In the genomic region with DNA sequence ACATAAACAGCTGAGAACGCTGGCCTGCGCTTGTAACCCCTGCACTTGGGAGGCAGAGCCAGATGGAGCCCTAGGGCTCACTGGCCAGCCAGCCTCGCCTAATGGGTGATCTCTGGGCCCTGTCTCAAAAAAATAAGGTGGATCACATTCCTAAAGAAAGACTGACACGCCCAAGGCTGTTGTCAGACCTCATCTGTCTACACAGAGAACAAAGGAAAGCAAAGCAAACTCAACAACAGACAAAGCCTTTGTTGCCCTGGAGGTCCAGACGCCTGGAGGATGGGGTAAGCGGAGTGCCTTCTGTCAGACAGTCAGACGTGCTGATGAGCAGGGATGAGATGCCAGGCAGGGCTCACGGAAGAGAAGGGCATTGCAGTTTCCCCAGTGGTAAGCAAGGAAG, we compare ENCODE assay signal across 12 mouse cellular contexts. TPM values are rescaled to one million over a fixed set of nuclear protein-coding genes. Genes with fewer than 3 reads are reported as not detected.
DNase-seq lines count a peak whose midpoint lies in the region; ATAC-seq and TF ChIP-seq lines count a peak whose summit lies in the region.
"Had no signal": no experiment of that assay in that cellular context is flagged by ENCODE, and none has a peak within 500 bp of the region (broad histone marks: within the 10 kb centered on the region; RNA-seq: fewer than 3 reads in every experiment).

No protein-coding gene starts in this region.

- no peak for TF ChIP-seq RAD21 in MEL (IDR thresholded peaks at IDR 0.05; ENCODE audit: low read depth, low read length)

- no peak overlapping the region for H3K4me3 ChIP-seq in forebrain, embryonic 10.5 days
- no peak overlapping the region for H3K4me3 ChIP-seq in forebrain, embryonic 13.5 days
- H3K4me3 ChIP-seq in liver, embryonic 12.5 days = no peak overlapping the region
- no peak overlapping the region for H3K4me3 ChIP-seq in liver, embryonic 11.5 days (ENCODE audit: low read depth, low read length)
- no peak overlapping the region for H3K4me3 ChIP-seq in MEL (ENCODE audit: control insufficient read depth in 1 of 2, insufficient read depth in 1 of 2, low read depth in 2 of 2, low read length in 2 of 2)
- no peak overlapping the region for H3K4me3 ChIP-seq in limb, embryonic 15.5 days
- no peak overlapping the region for H3K4me3 ChIP-seq in forebrain, embryonic 11.5 days (ENCODE audit: low read depth, low read length)
- H3K4me3 ChIP-seq: heart, embryonic 15.5 days had no signal

- no peak overlapping the region for H3K4me2 ChIP-seq in forebrain, embryonic 13.5 days
- no peak overlapping the region for H3K4me2 ChIP-seq in liver, embryonic 12.5 days
- H3K4me2 ChIP-seq in liver, embryonic 11.5 days = no peak overlapping the region
- H3K4me2 ChIP-seq in limb, embryonic 15.5 days = no peak overlapping the region
- no peak overlapping the region for H3K4me2 ChIP-seq in forebrain, embryonic 11.5 days (ENCODE audit: low read depth, low read length, severe bottlenecking)
- H3K4me2 ChIP-seq: heart, embryonic 15.5 days had no signal

- no peak for TF ChIP-seq CTCF in MEL (IDR thresholded peaks at IDR 0.05 in 2 of 3, conservative IDR thresholded peaks at IDR 0.05 in 1 of 3; ENCODE audit: control insufficient read depth in 1 of 3, insufficient read depth in 1 of 3, low read depth in 2 of 3, low read length in 3 of 3, poor library complexity in 1 of 3, severe bottlenecking in 1 of 3)

- 55% methylated on average over 8 of the region's 8 CpGs for WGBS in forebrain, embryonic 10.5 days
- WGBS in forebrain, embryonic 13.5 days = 48% methylated on average over 8 of the region's 8 CpGs
- 74% methylated on average over 8 of the region's 8 CpGs for WGBS in liver, embryonic 12.5 days (ENCODE audit: insufficient replicate concordance)
- WGBS in liver, embryonic 11.5 days = 69% methylated on average over 8 of the region's 8 CpGs
- 68% methylated on average over 8 of the region's 8 CpGs for WGBS in limb, embryonic 15.5 days
- WGBS in forebrain, embryonic 11.5 days = 54% methylated on average over 8 of the region's 8 CpGs

- TF ChIP-seq EP300 in MEL (IDR thresholded peaks at IDR 0.05; ENCODE audit: low read depth in 1 of 2, low read length in 2 of 2) = no peak

- H3K9ac ChIP-seq in forebrain, embryonic 13.5 days = no peak overlapping the region
- no peak overlapping the region for H3K9ac ChIP-seq in liver, embryonic 12.5 days
- H3K9ac ChIP-seq in liver, embryonic 11.5 days (ENCODE audit: low read depth, low read length) = no peak overlapping the region
- H3K9ac ChIP-seq in MEL (ENCODE audit: control insufficient read depth, low read depth, low read length, poor library complexity, severe bottlenecking) = peak overlapping the region; percentile 18; the same call in 1 of the 2 replicates
- H3K9ac ChIP-seq in limb, embryonic 15.5 days = no peak overlapping the region
- no peak overlapping the region for H3K9ac ChIP-seq in forebrain, embryonic 11.5 days (ENCODE audit: low read length)
- H3K9ac ChIP-seq: heart, embryonic 15.5 days; liver, embryonic 14.5 days had no signal

- H3K9me3 ChIP-seq in forebrain, embryonic 10.5 days = no peaks in the 10 kb centered on the region
- no peaks in the 10 kb centered on the region for H3K9me3 ChIP-seq in forebrain, embryonic 13.5 days (replicated peaks)
- no peaks in the 10 kb centered on the region for H3K9me3 ChIP-seq in liver, embryonic 12.5 days (replicated peaks)
- no peaks in the 10 kb centered on the region for H3K9me3 ChIP-seq in liver, embryonic 11.5 days (ENCODE audit: control insufficient read depth, low read length)
- H3K9me3 ChIP-seq in MEL (replicated peaks; ENCODE audit: insufficient read depth, low read length) = no peaks in the 10 kb centered on the region
- no peaks in the 10 kb centered on the region for H3K9me3 ChIP-seq in limb, embryonic 15.5 days
- H3K9me3 ChIP-seq in forebrain, embryonic 11.5 days (ENCODE audit: control insufficient read depth, low read length) = no peaks in the 10 kb centered on the region
- H3K9me3 ChIP-seq: heart, embryonic 15.5 days had no signal

- DNase-seq in forebrain, embryonic 10.5 days (ENCODE audit: extremely low spot score, low spot score) = no peak
- DNase-seq in liver, embryonic 11.5 days (ENCODE audit: low spot score) = no peak
- DNase-seq in MEL (ENCODE audit: low read depth, low spot score) = no peak
- DNase-seq in forebrain, embryonic 11.5 days (ENCODE audit: low spot score) = no peak
- no peak for DNase-seq in left cerebral cortex, adult 8-10 months (ENCODE audit: low spot score in 2 of 2)
- DNase-seq: cerebellum, adult 11 months had no signal

- H3K36me3 ChIP-seq in forebrain, embryonic 10.5 days (replicated peaks) = no peaks in the 10 kb centered on the region
- H3K36me3 ChIP-seq in forebrain, embryonic 13.5 days (ENCODE audit: poor library complexity, severe bottlenecking) = no peaks in the 10 kb centered on the region
- H3K36me3 ChIP-seq in liver, embryonic 12.5 days = no peaks in the 10 kb centered on the region
- H3K36me3 ChIP-seq in liver, embryonic 11.5 days (ENCODE audit: control insufficient read depth, insufficient read depth, low read length) = no peaks in the 10 kb centered on the region
- peaks cover 0 to 52% of the 10 kb centered on the region in 2 experiments; a peak in 2 of 4 replicates for H3K36me3 ChIP-seq in MEL (ENCODE audit: control insufficient read depth in 1 of 2, insufficient read depth in 2 of 2, low read length in 2 of 2)
- H3K36me3 ChIP-seq in limb, embryonic 15.5 days = no peaks in the 10 kb centered on the region
- H3K36me3 ChIP-seq in forebrain, embryonic 11.5 days (ENCODE audit: control insufficient read depth, insufficient read depth, low read length) = no peaks in the 10 kb centered on the region
- H3K36me3 ChIP-seq: heart, embryonic 15.5 days had no signal

- H3K4me1 ChIP-seq in forebrain, embryonic 10.5 days = peaks cover 20% of the 10 kb centered on the region
- no peaks in the 10 kb centered on the region for H3K4me1 ChIP-seq in forebrain, embryonic 13.5 days
- H3K4me1 ChIP-seq in liver, embryonic 12.5 days = peaks cover 87% of the 10 kb centered on the region
- H3K4me1 ChIP-seq in liver, embryonic 11.5 days (replicated peaks; ENCODE audit: control insufficient read depth, insufficient read depth, low read length) = peaks cover 62% of the 10 kb centered on the region
- peaks cover 18 to 57% of the 10 kb centered on the region in 2 experiments for H3K4me1 ChIP-seq in MEL (ENCODE audit: control insufficient read depth in 1 of 2, insufficient read depth in 2 of 2, low read length in 2 of 2)
- H3K4me1 ChIP-seq in limb, embryonic 15.5 days = peaks cover 41% of the 10 kb centered on the region
- H3K4me1 ChIP-seq in forebrain, embryonic 11.5 days (replicated peaks; ENCODE audit: control insufficient read depth, insufficient read depth, low read length) = no peaks in the 10 kb centered on the region

- H3K79me2 ChIP-seq in MEL (ENCODE audit: control insufficient read depth, insufficient read depth, low read length, poor library complexity) = peaks cover 3% of the 10 kb centered on the region; the same call in 1 of the 2 replicates

- no peak for TF ChIP-seq POLR2A in MEL (IDR thresholded peaks at IDR 0.05; ENCODE audit: control insufficient read depth in 1 of 2, insufficient read depth in 1 of 2, low read depth in 1 of 2, low read length in 2 of 2, poor library complexity in 1 of 2)

- H3K27ac ChIP-seq in forebrain, embryonic 10.5 days = peak overlapping the region; percentile 54; the same call in 1 of the 2 replicates
- no peak overlapping the region for H3K27ac ChIP-seq in forebrain, embryonic 13.5 days
- peak overlapping the region; percentile 38; the same call in 1 of the 2 replicates for H3K27ac ChIP-seq in liver, embryonic 12.5 days
- H3K27ac ChIP-seq in liver, embryonic 11.5 days (ENCODE audit: low read depth, low read length) = no peak overlapping the region
- peak overlapping the region; percentile 95 for H3K27ac ChIP-seq in MEL (ENCODE audit: control insufficient read depth, low read depth, low read length)
- 0 out of 2 replicates have a peak overlapping the region, but pooled peaks have one; percentile 17 for H3K27ac ChIP-seq in limb, embryonic 15.5 days
- H3K27ac ChIP-seq in forebrain, embryonic 11.5 days (ENCODE audit: low read depth, low read length) = no peak overlapping the region
- H3K27ac ChIP-seq: liver, embryonic 14.5 days had no signal

- no peaks in the 10 kb centered on the region for H3K27me3 ChIP-seq in forebrain, embryonic 10.5 days (ENCODE audit: poor library complexity, severe bottlenecking)
- H3K27me3 ChIP-seq in forebrain, embryonic 13.5 days = no peaks in the 10 kb centered on the region
- H3K27me3 ChIP-seq in liver, embryonic 12.5 days (replicated peaks) = no peaks in the 10 kb centered on the region
- no peaks in the 10 kb centered on the region for H3K27me3 ChIP-seq in liver, embryonic 11.5 days (replicated peaks; ENCODE audit: control insufficient read depth, insufficient read depth, low read length)
- H3K27me3 ChIP-seq in MEL (ENCODE audit: control insufficient read depth in 1 of 2, insufficient read depth in 2 of 2, low read length in 2 of 2) = no peaks in the 10 kb centered on the region
- no peaks in the 10 kb centered on the region for H3K27me3 ChIP-seq in limb, embryonic 15.5 days
- no peaks in the 10 kb centered on the region for H3K27me3 ChIP-seq in forebrain, embryonic 11.5 days (ENCODE audit: control insufficient read depth, insufficient read depth, low read length)
- H3K27me3 ChIP-seq: heart, embryonic 15.5 days had no signal

- ATAC-seq in forebrain, embryonic 13.5 days = no peak
- no peak for ATAC-seq in liver, embryonic 12.5 days
- ATAC-seq in liver, embryonic 11.5 days (replicated peaks; ENCODE audit: low FRiP score) = no peak
- no peak for ATAC-seq in limb, embryonic 15.5 days (ENCODE audit: insufficient number of reproducible peaks, low FRiP score, low TSS enrichment, low read depth)
- no peak for ATAC-seq in forebrain, embryonic 11.5 days (replicated peaks; ENCODE audit: low FRiP score)
- ATAC-seq: activated CD4-positive, CD25-positive, alpha-beta regulatory T cell, adult 4 months had no signal

RNA-seq across cellular contexts. Expression of a gene that starts 3.8 kb away (rescaled TPM):
- 1.7 and 2.2 TPM in 2 replicates for polyA plus RNA-seq in forebrain, embryonic 10.5 days (2016; fragmentation: Nextera tagmentation; extraction: Ambion mirVana)
- 1.4 and 1.7 TPM in 2 replicates for polyA plus RNA-seq in forebrain, embryonic 13.5 days (2015; fragmentation: Nextera tagmentation; extraction: Ambion mirVana)
- 2.6 and 3.7 TPM in 2 replicates for polyA plus RNA-seq in liver, embryonic 12.5 days (2016; fragmentation: Nextera tagmentation; extraction: Ambion mirVana)
- polyA plus RNA-seq in liver, embryonic 11.5 days (2014; fragmentation: Nextera tagmentation; extraction: Ambion mirVana) = 2.7 and 3.2 TPM in 2 replicates
- total RNA-seq in MEL (2012; rRNA removed) = 2.5 TPM in 2 replicates
- polyA plus RNA-seq in MEL (2012; ENCODE audit: insufficient read depth in 1 of 2, insufficient read length in 2 of 2, low read depth in 1 of 2, low replicate concordance in 2 of 2, missing spikeins in 1 of 2) = 1 to 10 TPM in 1 of 2 experiments, not detected in 1; 4.0 TPM
- 2.4 TPM in 2 replicates for polyA plus RNA-seq in limb, embryonic 15.5 days (2015; fragmentation: Nextera tagmentation; extraction: Ambion mirVana)
- polyA plus RNA-seq in forebrain, embryonic 11.5 days (2014; fragmentation: Nextera tagmentation; extraction: Ambion mirVana) = 0.89 and 1.2 TPM in 2 replicates
- 1 to 10 TPM; 1.9 to 4.3 (median 2.9) TPM for total RNA-seq in left cerebral cortex, adult 8-10 months (2022)

RNA-seq across cellular contexts. Expression of a gene that starts 11.1 kb away (rescaled TPM):
- polyA plus RNA-seq in forebrain, embryonic 10.5 days (2016; fragmentation: Nextera tagmentation; extraction: Ambion mirVana) = 17.5 and 18.7 TPM in 2 replicates
- polyA plus RNA-seq in forebrain, embryonic 13.5 days (2015; fragmentation: Nextera tagmentation; extraction: Ambion mirVana) = 12.1 and 14.6 TPM in 2 replicates
- polyA plus RNA-seq in liver, embryonic 12.5 days (2016; fragmentation: Nextera tagmentation; extraction: Ambion mirVana) = 16.0 and 16.5 TPM in 2 replicates
- polyA plus RNA-seq in liver, embryonic 11.5 days (2014; fragmentation: Nextera tagmentation; extraction: Ambion mirVana) = 20.1 and 20.5 TPM in 2 replicates
- total RNA-seq in MEL (2012; rRNA removed) = 9.4 and 10.1 TPM in 2 replicates
- polyA plus RNA-seq in MEL (2012; ENCODE audit: insufficient read depth in 1 of 2, insufficient read length in 2 of 2, low read depth in 1 of 2, low replicate concordance in 2 of 2, missing spikeins in 1 of 2) = 10 to 100 TPM in 1 of 2 experiments, not detected in 1; 15.9 TPM
- 13.4 and 15.8 TPM in 2 replicates for polyA plus RNA-seq in limb, embryonic 15.5 days (2015; fragmentation: Nextera tagmentation; extraction: Ambion mirVana)
- 13.7 and 13.9 TPM in 2 replicates for polyA plus RNA-seq in forebrain, embryonic 11.5 days (2014; fragmentation: Nextera tagmentation; extraction: Ambion mirVana)
- 1 to 10 TPM; 3.6 to 4.1 (median 3.8) TPM for total RNA-seq in left cerebral cortex, adult 8-10 months (2022)

RNA-seq across cellular contexts. Expression of a gene that starts 43.9 kb away (rescaled TPM):
- polyA plus RNA-seq in forebrain, embryonic 10.5 days (2016; fragmentation: Nextera tagmentation; extraction: Ambion mirVana) = 12.0 TPM in 2 replicates
- 9.7 and 10.7 TPM in 2 replicates for polyA plus RNA-seq in forebrain, embryonic 13.5 days (2015; fragmentation: Nextera tagmentation; extraction: Ambion mirVana)
- polyA plus RNA-seq in liver, embryonic 12.5 days (2016; fragmentation: Nextera tagmentation; extraction: Ambion mirVana) = 14.2 and 18.6 TPM in 2 replicates
- polyA plus RNA-seq in liver, embryonic 11.5 days (2014; fragmentation: Nextera tagmentation; extraction: Ambion mirVana) = 15.5 and 19.3 TPM in 2 replicates
- 11.7 and 13.7 TPM in 2 replicates for total RNA-seq in MEL (2012; rRNA removed)
- polyA plus RNA-seq in MEL (2012; ENCODE audit: insufficient read depth in 1 of 2, insufficient read length in 2 of 2, low read depth in 1 of 2, low replicate concordance in 2 of 2, missing spikeins in 1 of 2) = 10 to 100 TPM in 1 of 2 experiments, not detected in 1; 24.1 TPM
- 9.9 and 10.2 TPM in 2 replicates for polyA plus RNA-seq in limb, embryonic 15.5 days (2015; fragmentation: Nextera tagmentation; extraction: Ambion mirVana)
- polyA plus RNA-seq in forebrain, embryonic 11.5 days (2014; fragmentation: Nextera tagmentation; extraction: Ambion mirVana) = 12.3 and 12.9 TPM in 2 replicates
- 10 to 100 TPM; 35.9 to 39.9 (median 38.0) TPM for total RNA-seq in left cerebral cortex, adult 8-10 months (2022)

RNA-seq across cellular contexts. Expression of a gene that starts 53.2 kb away (rescaled TPM):
- not detected in 2 replicates for polyA plus RNA-seq in forebrain, embryonic 10.5 days (2016; fragmentation: Nextera tagmentation; extraction: Ambion mirVana)
- not detected in 2 replicates for polyA plus RNA-seq in forebrain, embryonic 13.5 days (2015; fragmentation: Nextera tagmentation; extraction: Ambion mirVana)
- not detected in 2 replicates for polyA plus RNA-seq in liver, embryonic 12.5 days (2016; fragmentation: Nextera tagmentation; extraction: Ambion mirVana)
- not detected in 2 replicates for polyA plus RNA-seq in liver, embryonic 11.5 days (2014; fragmentation: Nextera tagmentation; extraction: Ambion mirVana)
- not detected in 2 replicates for total RNA-seq in MEL (2012; rRNA removed)
- not detected for polyA plus RNA-seq in MEL (2012; ENCODE audit: insufficient read depth in 1 of 2, insufficient read length in 2 of 2, low read depth in 1 of 2, low replicate concordance in 2 of 2, missing spikeins in 1 of 2)
- polyA plus RNA-seq in limb, embryonic 15.5 days (2015; fragmentation: Nextera tagmentation; extraction: Ambion mirVana) = not detected in 2 replicates
- polyA plus RNA-seq in forebrain, embryonic 11.5 days (2014; fragmentation: Nextera tagmentation; extraction: Ambion mirVana) = not detected in 2 replicates
- total RNA-seq in left cerebral cortex, adult 8-10 months (2022) = not detected
- polyA plus RNA-seq: heart, embryonic 15.5 days; liver, embryonic 14.5 days had no signal

Comparison
In these comparisons a context has a peak if more than half of its experiments do, and no peak if none do; other contexts are left out.
1. H3K27ac ChIP-seq: peak in forebrain, embryonic 10.5 days (single experiment), liver, embryonic 12.5 days (single experiment), MEL (single experiment) and limb, embryonic 15.5 days (single experiment); none in forebrain, embryonic 13.5 days (single experiment), liver, embryonic 11.5 days (single experiment) and forebrain, embryonic 11.5 days (single experiment).